Mouse (Mus musculus) frontal cortex, postnatal 10 days (tissue): ENCODE measurements around the gene Slc6a9.

Experiments used
- DNase-seq, 2 experiments: peaks; one replicate each; pipeline ENCODE4 v3.0.0; 2022; ENCODE audit warnings: low spot score in 2 of 2, mixed read lengths in 1 of 2

Gene Slc6a9

GRCm38 (mm10) chr4:117878301-117878700 lies 44.0 kb downstream of the Slc6a9 start:
- DNase-seq = no peak

GRCm38 (mm10) chr4:117878703-117879102 lies 44.4 kb downstream of the Slc6a9 start:
- DNase-seq = no peak

- peak; percentile 49 to 75 for DNase-seq
Observed at GRCm38 (mm10) chr4:117882701-117883691, 48.7 kb downstream of the Slc6a9 start, which contains the start of gene B4galt2. TSS of gene B4galt2 (minus strand) at chr4:117883487.

GRCm38 (mm10) chr4:117884146-117884545 lies 49.8 kb downstream of the Slc6a9 start:
- DNase-seq = no peak

GRCm38 (mm10) chr4:117885093-117885492 lies 50.8 kb downstream of the Slc6a9 start:
- DNase-seq = no peak

GRCm38 (mm10) chr4:117885994-117886393 lies 51.7 kb downstream of the Slc6a9 start:
- no peak for DNase-seq

- DNase-seq = no peak
Observed at GRCm38 (mm10) chr4:117886644-117887043, 52.3 kb downstream of the Slc6a9 start.

GRCm38 (mm10) chr4:117887133-117887532 lies 52.8 kb downstream of the Slc6a9 start, which contains the start of gene Atp6v0b:
TSS of gene Atp6v0b (minus strand) at chr4:117887333.
- DNase-seq = peak; percentile 93 to 95

- no peak for DNase-seq
Observed at GRCm38 (mm10) chr4:117887920-117888319, 53.6 kb downstream of the Slc6a9 start.

- DNase-seq = no peak
Observed at GRCm38 (mm10) chr4:117889471-117889870, 55.2 kb downstream of the Slc6a9 start.

GRCm38 (mm10) chr4:117890031-117890430 lies 55.7 kb downstream of the Slc6a9 start:
- DNase-seq = no peak

GRCm38 (mm10) chr4:117890750-117891149 lies 56.4 kb downstream of the Slc6a9 start:
- DNase-seq = no peak

- DNase-seq = peak; percentile 76 to 78
Observed at GRCm38 (mm10) chr4:117891738-117892161, 57.4 kb downstream of the Slc6a9 start, which contains the start of gene Dph2. TSS of gene Dph2 (minus strand) at chr4:117892032.

- no peak for DNase-seq
Observed at GRCm38 (mm10) chr4:117893376-117893775, 59.1 kb downstream of the Slc6a9 start.

- DNase-seq = no peak
Observed at GRCm38 (mm10) chr4:117894601-117895000, 60.3 kb downstream of the Slc6a9 start.

- DNase-seq = no peak
Observed at GRCm38 (mm10) chr4:117895339-117895738, 61.0 kb downstream of the Slc6a9 start.

- DNase-seq = no peak
Observed at GRCm38 (mm10) chr4:117896031-117896430, 61.7 kb downstream of the Slc6a9 start.

GRCm38 (mm10) chr4:117898111-117898510 lies 63.8 kb downstream of the Slc6a9 start:
- no peak for DNase-seq

GRCm38 (mm10) chr4:117904094-117904493 lies 69.8 kb downstream of the Slc6a9 start:
- no peak for DNase-seq

GRCm38 (mm10) chr4:117904761-117905160 lies 70.5 kb downstream of the Slc6a9 start:
- DNase-seq = no peak

GRCm38 (mm10) chr4:117906196-117906595 lies 71.9 kb downstream of the Slc6a9 start:
- no peak for DNase-seq

- DNase-seq = peak in 1 of 2 experiments; percentile 62
Observed at GRCm38 (mm10) chr4:117908834-117909453, 74.6 kb downstream of the Slc6a9 start.
